In genomic region chr4:68845964-68846363, GRCm38 (mm10) we compare ENCODE assay signal across 9 mouse cellular contexts.
DNase-seq lines count a peak whose midpoint lies in the region; ATAC-seq and TF ChIP-seq lines count a peak whose summit lies in the region.
"Had no signal": no experiment of that assay in that cellular context is flagged by ENCODE, and none has a peak within 500 bp of the region (broad histone marks: within the 10 kb centered on the region; RNA-seq: fewer than 3 reads in every experiment).

No protein-coding gene starts in this region.

- H3K27ac ChIP-seq in liver, adult 2 months (replicated peaks; ENCODE audit: insufficient read depth, low read depth, low read length): no peak overlapping the region
- no peak overlapping the region for H3K27ac ChIP-seq in liver, embryonic 12.5 days

- H3K9ac ChIP-seq in liver, adult 2 months (ENCODE audit: low read depth, low read length): no peak overlapping the region
- no peak overlapping the region for H3K9ac ChIP-seq in liver, embryonic 12.5 days

- no peak for TF ChIP-seq CTCF in liver, adult 2 months (IDR thresholded peaks at IDR 0.05; ENCODE audit: low read depth, low read length)

- no peaks in the 10 kb centered on the region for H3K9me3 ChIP-seq in liver, embryonic 12.5 days (replicated peaks)

- TF ChIP-seq POLR2A in liver, adult 2 months (IDR thresholded peaks at IDR 0.05; ENCODE audit: extremely low read depth, insufficient read depth, low read length): no peak

- H3K79me2 ChIP-seq in liver, adult 2 months (ENCODE audit: control insufficient read depth, insufficient read depth, low read length): no peaks in the 10 kb centered on the region

- H3K4me3 ChIP-seq in liver, adult 2 months (ENCODE audit: insufficient read depth, low read depth, low read length): no peak overlapping the region
- H3K4me3 ChIP-seq in liver, embryonic 12.5 days: no peak overlapping the region

- H3K27me3 ChIP-seq in liver, adult 2 months (ENCODE audit: control insufficient read depth, insufficient read depth, low read length): no peaks in the 10 kb centered on the region
- H3K27me3 ChIP-seq in liver, embryonic 12.5 days (replicated peaks): no peaks in the 10 kb centered on the region

- ATAC-seq in liver, embryonic 12.5 days: no peak
- no peak for ATAC-seq in frontal cortex, adult (ENCODE audit: low TSS enrichment)

- H3K36me3 ChIP-seq in liver, adult 2 months (ENCODE audit: control insufficient read depth, insufficient read depth, low read length): no peaks in the 10 kb centered on the region
- H3K36me3 ChIP-seq in liver, embryonic 12.5 days: no peaks in the 10 kb centered on the region

- DNase-seq in cerebellum, adult 9-10 months: peak; percentile 48
- DNase-seq in cerebellum, adult 11-12 months: no peak
- peak; percentile 18 for DNase-seq in liver, adult 2 months (ENCODE audit: extremely low read depth, low read depth, low spot score)
- peak; percentile 3 for DNase-seq in WW6 (ENCODE audit: low read depth, low spot score)
- peak; percentile 50 for DNase-seq in kidney, postnatal 10 days
- no peak for DNase-seq in yolk sac, embryonic 10.5 days (ENCODE audit: low spot score)
- DNase-seq: layer of hippocampus, postnatal 36 days had no signal

- WGBS in liver, adult 2 months: 38% methylated on average over 3 of the region's 3 CpGs
- 31% methylated on average over 3 of the region's 3 CpGs for WGBS in liver, embryonic 12.5 days (ENCODE audit: insufficient replicate concordance)

- no peaks in the 10 kb centered on the region for H3K4me1 ChIP-seq in liver, adult 2 months (ENCODE audit: control insufficient read depth, insufficient read depth, low read length)
- H3K4me1 ChIP-seq in liver, embryonic 12.5 days: no peaks in the 10 kb centered on the region

- no peak overlapping the region for H3K4me2 ChIP-seq in liver, embryonic 12.5 days

Comparison
In these comparisons a context has a peak if more than half of its experiments do, and no peak if none do; other contexts are left out.
1. DNase-seq: peak in cerebellum, adult 9-10 months (single experiment), liver, adult 2 months (single experiment), WW6 (single experiment) and kidney, postnatal 10 days (single experiment); none in cerebellum, adult 11-12 months (single experiment) and yolk sac, embryonic 10.5 days (single experiment).